Mouse (Mus musculus): ENCODE measurements around the gene Mfng.

DNA sequence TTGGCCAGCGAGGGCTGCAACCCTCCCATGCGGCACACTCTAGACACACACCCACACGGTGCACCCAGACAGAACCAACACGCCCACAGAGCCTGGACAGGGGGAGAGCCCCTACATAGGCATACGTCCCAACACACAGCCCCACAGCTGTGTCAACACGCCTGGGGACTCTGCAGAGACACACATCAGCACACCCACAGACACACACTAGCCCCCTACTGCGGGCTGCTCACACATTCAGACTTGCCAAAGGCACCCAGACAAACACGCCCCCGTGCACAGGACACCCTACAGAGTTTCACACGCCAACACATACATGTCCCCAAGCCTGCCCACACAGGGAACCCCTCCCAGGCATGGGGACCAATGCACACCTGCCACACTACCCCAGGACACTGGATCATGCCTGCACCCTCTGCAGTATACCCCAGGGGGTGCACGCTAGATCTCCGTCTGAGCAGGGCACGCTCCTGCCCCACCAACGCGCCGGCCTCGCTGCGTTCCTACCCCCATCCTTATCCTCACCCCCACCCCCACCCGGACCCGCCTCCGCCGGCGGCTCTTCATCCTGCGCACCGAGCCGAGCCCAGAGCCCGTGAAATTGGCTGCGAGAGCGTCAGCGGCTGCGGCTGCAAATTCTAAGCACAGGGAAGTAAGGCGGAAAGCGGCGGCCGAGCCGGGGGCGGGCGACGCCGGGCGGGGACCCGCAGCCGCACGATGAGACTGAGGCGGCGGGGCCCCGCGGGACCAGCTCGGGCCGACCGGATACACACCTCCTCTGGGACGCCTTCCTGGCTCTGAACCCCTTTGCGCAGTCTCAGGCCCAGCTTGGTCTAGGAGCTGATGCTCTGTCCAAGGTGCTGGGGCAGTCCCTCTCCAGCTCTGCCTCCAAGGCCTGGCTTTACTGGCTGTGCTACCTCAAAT, 60.7 kb downstream of the Mfng start:
- no peak for TF ChIP-seq CTCF (IDR thresholded peaks at IDR 0.05; ENCODE audit: extremely low read depth, insufficient read depth, low read length)
- no peak for TF ChIP-seq POLR2A (IDR thresholded peaks at IDR 0.05; ENCODE audit: extremely low read depth, insufficient read depth, low read length)

All from cortical plate, adult 2 months (tissue).